Mouse (Mus musculus): ENCODE measurements at regions not wholly inside any gene's neighbourhood (a gene's known extent, or its start where the extent isn't known, plus 50 kb on each side); places are given as distances from the start of the nearest gene placed in this dataset.

- Histone ChIP-seq H3K27ac (ENCODE audit: control insufficient read depth, low read depth, low read length) (no peak overlapping the region), H3K27me3 (ENCODE audit: control insufficient read depth in 1 of 2, insufficient read depth in 2 of 2, low read length in 2 of 2) (no peaks in the 10 kb centered on the region), H3K79me2 (ENCODE audit: control insufficient read depth, insufficient read depth, low read length, poor library complexity) (no peaks in the 10 kb centered on the region), H3K36me3 (ENCODE audit: control insufficient read depth in 1 of 2, insufficient read depth in 2 of 2, low read length in 2 of 2) (no peaks in the 10 kb centered on the region), H3K4me1 (ENCODE audit: control insufficient read depth in 1 of 2, insufficient read depth in 2 of 2, low read length in 2 of 2) (no peaks in the 10 kb centered on the region), H3K9ac (ENCODE audit: control insufficient read depth, low read depth, low read length, poor library complexity, severe bottlenecking) (no peak overlapping the region), H3K4me3 (ENCODE audit: control insufficient read depth in 1 of 2, insufficient read depth in 1 of 2, low read depth in 2 of 2, low read length in 2 of 2) (no peak overlapping the region), H3K9me3 (replicated peaks; ENCODE audit: insufficient read depth, low read length) (no peaks in the 10 kb centered on the region)
- DNase-seq (ENCODE audit: low read depth, low spot score): no peak
- TF ChIP-seq RAD21 (IDR thresholded peaks at IDR 0.05; ENCODE audit: low read depth, low read length) (no peak), POLR2AphosphoS5 (IDR thresholded peaks at IDR 0.05; ENCODE audit: borderline replicate concordance, low read depth, low read length) (no peak), JUND (IDR thresholded peaks at IDR 0.05; ENCODE audit: low read depth, low read length) (no peak), MAX (IDR thresholded peaks at IDR 0.05; ENCODE audit: low read length) (no peak), CHD1 (IDR thresholded peaks at IDR 0.05; ENCODE audit: low read depth, low read length) (no peak), USF2 (IDR thresholded peaks at IDR 0.05; ENCODE audit: borderline replicate concordance in 1 of 2, insufficient read depth in 1 of 2, low read depth in 1 of 2, low read length in 2 of 2) (no peak), ZC3H11A (IDR thresholded peaks at IDR 0.05; ENCODE audit: low read depth, low read length) (no peak), CHD2 (IDR thresholded peaks at IDR 0.05; ENCODE audit: low read length) (no peak), BHLHE40 (IDR thresholded peaks at IDR 0.05; ENCODE audit: borderline replicate concordance, low read depth, low read length) (no peak), MYB (IDR thresholded peaks at IDR 0.05; ENCODE audit: low read depth, low read length) (no peak), E2F4 (IDR thresholded peaks at IDR 0.05; ENCODE audit: borderline replicate concordance, low read depth, low read length) (no peak), POLR2A (IDR thresholded peaks at IDR 0.05; ENCODE audit: control insufficient read depth in 1 of 2, insufficient read depth in 1 of 2, low read depth in 1 of 2, low read length in 2 of 2, poor library complexity in 1 of 2) (no peak), MAFK (IDR thresholded peaks at IDR 0.05; ENCODE audit: borderline replicate concordance, low read depth, low read length) (no peak), NELFE (IDR thresholded peaks at IDR 0.05; ENCODE audit: low read depth, low read length) (no peak), ZKSCAN1 (IDR thresholded peaks at IDR 0.05; ENCODE audit: low read depth, low read length) (no peak), EP300 (IDR thresholded peaks at IDR 0.05; ENCODE audit: low read depth in 1 of 2, low read length in 2 of 2) (no peak)
Observed at GRCm38 (mm10) chr14:25341848-25342427, 117.0 kb upstream of the Zmiz1 start.

- H3K79me2 ChIP-seq (ENCODE audit: control insufficient read depth, insufficient read depth, low read length, poor library complexity): no peaks in the 10 kb centered on the region
- H3K27ac ChIP-seq (ENCODE audit: control insufficient read depth, low read depth, low read length): no peak overlapping the region
- H3K9ac ChIP-seq (ENCODE audit: control insufficient read depth, low read depth, low read length, poor library complexity, severe bottlenecking): no peak overlapping the region
- DNase-seq (ENCODE audit: low read depth, low spot score): no peak
- H3K4me3 ChIP-seq (ENCODE audit: control insufficient read depth in 1 of 2, insufficient read depth in 1 of 2, low read depth in 2 of 2, low read length in 2 of 2): no peak overlapping the region
- no peaks in the 10 kb centered on the region for H3K36me3 ChIP-seq (ENCODE audit: control insufficient read depth in 1 of 2, insufficient read depth in 2 of 2, low read length in 2 of 2)
- H3K4me1 ChIP-seq (ENCODE audit: control insufficient read depth in 1 of 2, insufficient read depth in 2 of 2, low read length in 2 of 2): no peaks in the 10 kb centered on the region
- no peaks in the 10 kb centered on the region for H3K27me3 ChIP-seq (ENCODE audit: control insufficient read depth in 1 of 2, insufficient read depth in 2 of 2, low read length in 2 of 2)
- no peaks in the 10 kb centered on the region for H3K9me3 ChIP-seq (replicated peaks; ENCODE audit: insufficient read depth, low read length)
- TF ChIP-seq ZKSCAN1 (IDR thresholded peaks at IDR 0.05; ENCODE audit: low read depth, low read length): no peak
Observed at GRCm38 (mm10) chr14:25342865-25343565, 116.0 kb upstream of the Zmiz1 start.
